Mouse (Mus musculus): ENCODE results near the gene Myo16.

DNA sequence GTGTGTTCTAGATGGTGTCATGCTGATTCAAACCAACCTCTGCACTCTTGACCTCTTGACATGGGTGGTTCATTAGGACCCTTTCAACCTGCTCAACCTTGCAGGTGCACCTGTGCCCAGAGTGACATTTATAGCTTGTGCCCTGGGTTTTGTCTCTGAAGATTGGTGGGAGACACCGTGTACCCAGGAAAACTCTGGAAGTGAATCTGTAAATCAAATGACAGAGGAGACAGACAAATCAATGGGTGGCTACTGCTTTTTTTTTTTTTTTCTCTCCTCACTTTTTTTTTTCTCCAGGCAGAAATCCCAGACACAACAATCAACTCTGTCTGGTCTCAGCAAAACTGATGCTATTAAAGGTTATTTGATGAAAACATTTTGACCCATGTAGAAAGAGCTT, 329.2 kb downstream of the Myo16 start:
- TF ChIP-seq CTCF (IDR thresholded peaks at IDR 0.05; ENCODE audit: low read depth, low read length) (no peak), EP300 (IDR thresholded peaks at IDR 0.05; ENCODE audit: insufficient read depth, low read depth, low read length) (no peak)

Measured in ES-Bruce4 (cell line).